Mouse (Mus musculus): ENCODE measurements at regions not wholly inside any gene's neighbourhood (a gene's known extent, or its start where the extent isn't known, plus 50 kb on each side); places are given as distances from the start of the nearest gene placed in this dataset.

GRCm38 (mm10) chr10:124227061-124227460, 963.3 kb downstream of the Fam19a2 start:
- TF ChIP-seq CTCF (IDR thresholded peaks at IDR 0.05; ENCODE audit: extremely low read depth, insufficient read length, insufficient replicate concordance, low read depth, low read length) (no peak), POLR2A (IDR thresholded peaks at IDR 0.05; ENCODE audit: low read depth, low read length) (no peak)
